Mouse (Mus musculus) spleen, adult 2 months (tissue): Measurements from ENCODE around the gene Chchd1.

Experiments used
- CTCF ChIP-seq: fragments of 200-500 bp; IDR thresholded peaks from 2 replicates; pipeline ENCODE4 v1.5.1; 2011; ENCODE audit warnings: mild to moderate bottlenecking, inconsistent platforms; ENCODE audit not compliant: insufficient read depth, insufficient read length, insufficient replicate concordance; ENCODE audit errors: extremely low read depth
- POLR2A ChIP-seq: fragments of 200-500 bp; IDR thresholded peaks from 2 replicates; pipeline ENCODE4 v1.6.1; 2011; ENCODE audit warnings: low read depth, low read length, inconsistent platforms

- TF ChIP-seq CTCF = no peak
- TF ChIP-seq POLR2A = no peak
These were observed 11.0 kb upstream of the Chchd1 start for GRCm38 (mm10) chr14:20691772-20692171.
